Mouse (Mus musculus) left cerebral cortex, postnatal 25 days (tissue): ENCODE data around the gene I830077J02Rik. TPM values are rescaled to one million over a fixed set of nuclear protein-coding genes. Genes with fewer than 3 reads are reported as not detected.
"Not testable (repeated sequence)": the region's sequence is repeated elsewhere in the genome, so short reads cannot be mapped to it uniquely, and the experiment has no call there.

ENCODE experiments used
- DNase-seq, 2 experiments: peaks; one replicate each; pipeline ENCODE4 v3.0.0; 2022; ENCODE audit warnings: low spot score in 2 of 2, mixed read lengths in 1 of 2
- intact Hi-C: fragments of 180-260 bp; cut with DNase I; formaldehyde crosslinking; loops from one replicate; pipeline ENCODE4 v1.15.1; 2025
- total RNA-seq, 2 experiments: library from RNA; stranded (reverse); gene quantifications; 2 replicates each; pipeline ENCODE4 v1.2.3; 2021

Gene I830077J02Rik
- total RNA-seq, 2 experiments from 2014 or later, result 0.44 to 0.78 TPM

- DNase-seq, result no peak
- intact Hi-C loops, result no loop called here
Observed at GRCm38 (mm10) chr3:105924616-105925015, 7.8 kb downstream of the I830077J02Rik start.

DNA sequence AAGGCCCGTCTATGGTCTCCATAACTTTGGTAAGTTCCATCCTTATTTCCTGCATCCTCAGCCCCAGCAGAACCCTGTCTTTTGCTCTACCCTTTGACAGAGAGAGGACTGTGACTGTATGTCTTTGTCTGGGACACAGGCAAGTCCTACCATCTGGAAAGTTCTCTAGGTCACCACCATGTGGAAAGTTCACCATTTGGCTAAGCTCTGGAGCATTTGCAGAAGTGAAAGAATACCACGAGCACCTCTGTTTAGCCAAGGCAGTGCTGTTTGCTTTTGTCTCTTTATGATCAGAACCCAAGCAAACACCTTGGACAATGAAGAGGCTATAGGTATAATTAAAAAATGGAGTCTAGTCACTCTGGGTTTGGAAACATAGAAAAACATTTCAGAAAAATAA lies 10.5 kb downstream of the I830077J02Rik start:
- DNase-seq, result no peak
- intact Hi-C loops, result no loop called here

DNA sequence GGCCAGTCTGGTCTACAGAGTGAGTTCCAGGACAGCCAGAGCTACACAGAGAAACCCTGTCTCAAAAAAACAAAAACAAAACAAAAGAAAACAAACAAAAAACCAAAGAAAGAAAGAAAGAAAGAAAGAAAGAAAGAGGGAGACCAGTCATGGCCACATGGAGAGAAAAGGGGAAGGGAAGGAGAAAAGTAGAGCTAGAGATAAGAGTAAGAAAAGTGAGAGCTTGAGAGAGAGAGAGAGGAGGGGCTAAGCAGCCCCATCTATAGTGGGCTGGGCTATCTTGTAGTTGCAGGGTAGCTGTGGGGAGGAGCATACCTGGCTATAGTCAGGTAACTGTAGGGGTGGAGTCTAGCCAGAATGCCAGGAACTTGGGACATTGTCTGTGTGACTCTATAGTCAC lies 11.7 kb downstream of the I830077J02Rik start:
- DNase-seq, intact Hi-C loops: not testable (repeated sequence)

DNA sequence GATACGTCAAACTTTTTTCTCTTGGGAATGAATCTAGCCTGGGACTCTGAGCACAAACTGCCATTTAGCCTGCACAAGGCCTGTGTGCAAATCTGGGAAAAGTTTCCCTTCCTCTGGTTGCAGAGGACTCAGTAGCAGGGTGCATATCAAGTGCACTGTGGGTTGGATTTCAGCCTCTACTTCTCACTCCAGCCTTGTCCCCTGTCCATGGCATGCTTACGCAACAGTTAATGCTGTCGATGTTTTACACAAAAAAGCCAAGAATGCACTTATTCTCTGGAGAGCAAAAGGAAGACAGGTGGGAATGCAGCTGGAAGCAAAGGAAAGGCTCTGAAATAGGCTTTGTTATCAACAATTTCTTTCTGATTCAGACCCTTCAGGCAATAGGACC lies 14.1 kb downstream of the I830077J02Rik start:
- intact Hi-C loops, result no loop called here
- no peak for DNase-seq

- DNase-seq, result no peak
- intact Hi-C loops, result no loop called here
Observed at GRCm38 (mm10) chr3:105917656-105918354, 14.7 kb downstream of the I830077J02Rik start.

GRCm38 (mm10) chr3:105916455-105916854 lies 16.0 kb downstream of the I830077J02Rik start:
- DNase-seq, intact Hi-C loops: not testable (repeated sequence)

GRCm38 (mm10) chr3:105915281-105915680 lies 17.2 kb downstream of the I830077J02Rik start:
- no peak for DNase-seq
- intact Hi-C loops, result no loop called here

DNA sequence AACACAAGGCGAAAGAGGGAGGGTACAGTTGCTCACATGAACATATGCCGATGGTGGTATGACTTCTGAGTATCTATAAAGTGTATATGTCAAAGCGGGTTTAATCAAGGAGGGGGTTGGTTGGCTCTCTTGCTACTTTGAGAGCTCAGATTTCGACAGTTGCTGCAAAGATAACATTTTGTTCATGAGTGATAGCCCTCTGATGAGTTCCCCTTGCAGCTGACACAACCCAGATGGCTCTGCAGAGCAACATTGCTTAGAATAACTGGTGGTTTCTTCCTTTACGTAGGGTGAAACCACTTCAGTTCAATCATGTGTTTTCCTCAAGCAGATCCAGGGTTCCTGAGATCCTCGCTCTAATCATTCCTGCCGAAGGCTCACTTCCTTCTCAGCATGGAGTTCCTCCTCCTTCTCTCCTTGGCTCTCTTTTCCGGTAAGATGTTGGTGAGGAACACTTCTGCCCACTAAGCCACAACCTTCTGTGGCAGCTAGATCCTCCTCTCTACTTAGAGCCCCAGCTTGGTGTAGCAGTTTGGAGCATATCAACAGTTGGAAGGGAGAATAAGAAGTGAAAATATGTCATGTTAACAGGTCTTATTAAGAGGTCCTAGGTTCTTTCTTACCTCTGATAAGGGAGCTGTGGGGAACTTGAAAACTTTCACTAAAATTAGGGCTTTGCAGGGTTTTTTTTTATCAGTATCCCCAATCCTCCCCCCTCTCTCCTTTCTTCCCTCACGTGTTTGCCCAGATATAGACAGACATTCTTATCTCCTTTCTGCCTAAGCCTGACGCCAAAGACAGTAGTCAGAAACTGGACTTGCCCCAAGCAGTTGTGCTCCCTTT lies 18.4 kb downstream of the I830077J02Rik start:
- intact Hi-C loops, result no loop called here
- no peak for DNase-seq

GRCm38 (mm10) chr3:105912097-105912880 lies 20.2 kb downstream of the I830077J02Rik start:
- no peak for DNase-seq
- intact Hi-C loops, result no loop called here

DNA sequence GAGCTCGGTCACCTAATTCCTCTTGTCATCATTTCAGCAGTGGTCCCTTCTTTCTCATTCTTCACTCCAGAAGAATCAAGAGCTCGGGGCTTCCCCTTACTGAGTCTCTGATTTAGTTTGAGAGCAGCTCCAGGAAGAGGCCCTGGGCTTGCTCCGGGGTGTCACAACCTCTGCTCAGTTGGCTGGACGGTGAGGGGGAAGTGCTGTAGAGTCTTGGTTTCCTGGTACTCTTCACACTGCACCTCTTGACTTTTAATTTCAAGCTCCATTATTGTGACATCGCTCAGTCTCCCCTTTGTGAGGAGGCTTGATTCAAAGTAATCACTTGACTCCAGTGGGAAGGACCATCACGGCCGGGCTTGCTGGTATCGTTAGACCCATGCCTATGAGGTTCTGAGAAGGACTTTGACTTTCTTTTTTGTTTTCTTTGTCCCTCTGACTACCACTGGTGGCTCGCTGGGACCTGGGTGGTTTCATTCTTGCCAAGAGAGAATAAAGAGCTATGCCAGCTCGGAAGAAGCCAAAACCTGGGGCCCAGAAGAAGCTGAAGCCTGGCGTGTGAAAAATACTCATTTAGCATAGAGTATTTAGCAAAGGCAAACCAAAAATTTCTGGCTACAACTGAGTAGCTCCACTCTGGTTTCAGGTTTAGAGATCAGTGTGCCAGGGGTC lies 21.8 kb downstream of the I830077J02Rik start:
- DNase-seq, result no peak
- intact Hi-C loops, result no loop called here

- intact Hi-C loops, result no loop called here
- no peak for DNase-seq
Observed at GRCm38 (mm10) chr3:105908976-105909375, 23.5 kb downstream of the I830077J02Rik start.

- intact Hi-C loops, result no loop called here
- no peak for DNase-seq
Observed at GRCm38 (mm10) chr3:105907956-105908655, 24.4 kb downstream of the I830077J02Rik start.

- intact Hi-C loops, result no loop called here
- DNase-seq, result no peak
Observed at GRCm38 (mm10) chr3:105904721-105905120, 27.7 kb downstream of the I830077J02Rik start.

- intact Hi-C loops, result no loop called here
- DNase-seq, result no peak
Observed at GRCm38 (mm10) chr3:105904213-105904612, 28.3 kb downstream of the I830077J02Rik start.

DNA sequence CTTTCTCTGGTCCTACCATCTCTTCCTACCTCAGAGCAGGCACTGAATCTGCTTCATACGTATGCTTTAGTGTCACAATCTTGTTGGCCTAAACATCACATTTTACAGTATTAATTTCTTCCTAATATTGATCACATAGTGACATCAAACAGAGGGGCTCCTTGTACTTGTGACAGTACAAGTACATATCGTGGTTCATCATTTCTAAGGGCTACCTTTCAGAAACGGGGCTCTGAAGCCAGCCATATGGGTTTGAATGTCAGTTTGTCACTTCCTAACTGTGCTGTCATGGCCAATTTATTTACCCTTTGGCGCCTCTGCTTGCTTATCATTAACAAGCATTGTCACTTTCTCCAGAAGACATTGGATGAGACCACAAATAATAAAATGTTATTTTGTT lies 31.0 kb downstream of the I830077J02Rik start:
- DNase-seq, result no peak
- intact Hi-C loops, result no loop called here

DNA sequence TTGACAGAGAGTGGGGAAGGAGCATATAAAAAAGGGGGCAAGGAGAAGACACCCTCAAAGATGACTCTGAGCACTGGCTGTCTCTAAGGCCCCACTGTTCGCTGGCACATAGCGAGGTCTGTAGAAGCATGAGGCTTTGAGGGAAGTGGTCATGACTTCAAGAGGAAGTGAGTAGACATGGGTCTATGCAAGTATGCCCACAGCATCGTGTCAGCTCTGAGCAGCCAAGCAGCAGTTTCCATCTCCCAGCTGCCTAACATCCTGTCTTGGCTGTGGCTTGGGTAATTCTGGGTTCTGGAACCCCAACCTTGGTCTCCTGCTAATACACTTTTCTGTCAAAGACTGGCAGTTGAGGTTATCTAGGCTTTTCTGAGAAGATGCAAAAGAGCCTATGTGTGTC lies 31.7 kb downstream of the I830077J02Rik start:
- intact Hi-C loops, result no loop called here
- no peak for DNase-seq

GRCm38 (mm10) chr3:105900266-105900665 lies 32.2 kb downstream of the I830077J02Rik start:
- intact Hi-C loops, result no loop called here
- DNase-seq, result no peak

- intact Hi-C loops, result loop anchor here (2.0 to 5.0 kb wide), 4 partner anchors 97 to 212 kb away; partner anchors contain the start of genes Ddx20 and Rap1a
Observed at GRCm38 (mm10) chr3:105899394-105900147, 32.9 kb downstream of the I830077J02Rik start.

More at GRCm38 (mm10) chr3:105899394-105900147, 32.9 kb downstream of the I830077J02Rik start:
- peak; percentile 79 to 88 for DNase-seq
